Mouse (Mus musculus) stomach, embryonic 16.5 days (tissue): ENCODE measurements at regions not wholly inside any gene's neighbourhood (a gene's known extent, or its start where the extent isn't known, plus 50 kb on each side); places are given as distances from the start of the nearest gene placed in this dataset.

Experiments
- ATAC-seq: fragments of 200-750 bp; cut with Nextera tagmentation; 2 replicates; pipeline ENCODE4 v1.8.0; 2017; ENCODE audit warnings: moderate number of reproducible peaks, moderate TSS enrichment; ENCODE audit not compliant: insufficient read depth, low FRiP score
- H3K27ac ChIP-seq: fragments of 300-500 bp; sonication (generic); 2 replicates; pipeline ENCODE4 v1.5.1; 2014; ENCODE audit warnings: low read length
- H3K27me3 ChIP-seq: fragments of 300-500 bp; sonication (generic); 2 replicates; pipeline ENCODE4 v1.6.1; 2014; ENCODE audit warnings: low read length, control low read depth, mixed read lengths; ENCODE audit not compliant: control insufficient read depth, insufficient read depth
- H3K36me3 ChIP-seq: fragments of 300-500 bp; sonication (generic); 2 replicates; pipeline ENCODE4 v1.6.1; 2014; ENCODE audit warnings: low read length; ENCODE audit not compliant: control insufficient read depth, insufficient read depth
- H3K4me1 ChIP-seq: fragments of 300-500 bp; sonication (generic); 2 replicates; pipeline ENCODE4 v1.6.1; 2014; ENCODE audit warnings: low read length, control low read depth, mixed read lengths; ENCODE audit not compliant: control insufficient read depth, insufficient read depth
- H3K4me2 ChIP-seq: fragments of 300-500 bp; sonication (generic); 2 replicates; pipeline ENCODE4 v1.6.1; 2014; ENCODE audit warnings: low read depth, low read length, mixed read lengths
- H3K4me3 ChIP-seq: fragments of 300-500 bp; sonication (generic); replicated peaks from 2 replicates; pipeline ENCODE4 v1.5.1; 2014; ENCODE audit warnings: mild to moderate bottlenecking, low read length
- H3K9ac ChIP-seq: fragments of 300-500 bp; sonication (generic); 2 replicates; pipeline ENCODE4 v1.6.1; 2014; ENCODE audit warnings: low read length
- H3K9me3 ChIP-seq: fragments of 300-500 bp; sonication (generic); replicated peaks from 2 replicates; pipeline ENCODE4 v1.6.1; 2016; ENCODE audit warnings: low read length, control low read depth; ENCODE audit not compliant: control insufficient read depth
- WGBS: fragments of 180-500 bp; shearing (Covaris S2); extraction: QIAGEN DNeasy Blood & Tissue Kit; methylation state at CpG from one replicate; pipeline ENCODE4 v1.1.7; 2014; 5-methylcytosine and 5-hydroxymethylcytosine counted together

DNA sequence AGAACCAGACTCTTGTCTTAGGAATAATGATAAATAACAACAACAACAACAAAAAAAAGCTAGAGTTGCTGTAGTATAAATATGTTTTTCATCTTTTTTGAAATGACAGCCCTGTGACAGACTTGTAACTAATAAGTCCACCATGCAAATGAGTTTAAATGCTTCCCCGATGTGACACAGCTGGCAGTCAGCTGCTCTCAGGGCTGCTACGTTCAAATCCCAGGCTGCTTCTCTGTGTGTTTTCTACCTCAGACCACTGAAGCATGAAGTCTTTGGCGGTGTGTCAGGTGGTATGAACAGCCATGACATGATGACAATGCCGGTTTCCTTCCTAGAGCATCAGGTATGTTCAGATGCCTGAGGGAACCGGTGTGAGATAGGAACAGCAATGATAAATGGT lies 104.4 kb upstream of the Supt20 start:
- no peak overlapping the region for H3K27ac ChIP-seq
- no peak for ATAC-seq
- no peak overlapping the region for H3K9ac ChIP-seq
- no peaks in the 10 kb centered on the region for H3K36me3 ChIP-seq
- H3K27me3 ChIP-seq: no peaks in the 10 kb centered on the region
- no peak overlapping the region for H3K4me2 ChIP-seq
- H3K4me1 ChIP-seq: no peaks in the 10 kb centered on the region
- 71% methylated on average over 5 of the region's 5 CpGs for WGBS
- H3K9me3 ChIP-seq: no peaks in the 10 kb centered on the region
- no peak overlapping the region for H3K4me3 ChIP-seq

DNA sequence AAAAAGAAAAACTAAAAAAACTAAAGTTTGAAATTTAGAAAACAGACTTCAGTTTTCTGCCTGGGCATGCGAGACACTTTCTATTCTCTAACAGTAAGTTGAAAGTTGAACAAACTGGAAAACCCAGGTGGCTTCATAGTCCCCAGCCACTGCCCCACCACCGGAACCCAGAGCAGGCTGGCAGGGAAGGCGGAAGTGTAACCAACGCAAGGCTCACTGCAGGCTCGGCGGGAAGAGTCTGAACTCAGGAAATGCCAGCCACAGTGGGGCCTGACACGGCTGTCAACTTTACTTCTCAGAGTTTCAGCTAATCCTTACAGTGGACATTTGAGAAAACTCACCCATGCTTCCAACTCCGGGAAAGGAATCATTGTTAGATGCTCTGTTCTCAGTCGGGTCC lies 102.6 kb upstream of the Supt20 start:
- no peak overlapping the region for H3K27ac ChIP-seq
- no peak overlapping the region for H3K4me3 ChIP-seq
- H3K9ac ChIP-seq: no peak overlapping the region
- H3K9me3 ChIP-seq: no peaks in the 10 kb centered on the region
- no peaks in the 10 kb centered on the region for H3K36me3 ChIP-seq
- 80% methylated on average over 9 of the region's 9 CpGs for WGBS
- H3K27me3 ChIP-seq: no peaks in the 10 kb centered on the region; the same call in 1 of the 2 replicates
- no peak overlapping the region for H3K4me2 ChIP-seq
- no peak for ATAC-seq
- no peaks in the 10 kb centered on the region for H3K4me1 ChIP-seq

DNA sequence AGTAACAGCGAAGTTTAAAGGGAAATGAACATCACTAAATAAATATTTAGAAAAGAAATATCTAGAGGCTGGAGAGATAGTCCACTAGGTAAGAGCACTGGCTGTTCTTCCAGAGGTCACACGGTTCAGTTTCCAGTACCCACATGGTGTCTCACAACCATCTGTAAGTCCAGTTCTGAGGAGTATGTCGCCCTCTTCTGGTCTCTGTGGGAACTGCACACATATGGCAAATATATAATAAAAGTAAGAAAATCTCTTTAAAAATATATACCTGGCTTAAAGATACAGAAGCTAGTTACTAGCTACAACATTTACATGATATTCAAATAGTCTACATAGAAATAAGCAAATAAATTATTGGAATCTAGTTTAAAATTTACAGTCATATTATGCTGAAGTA lies 101.4 kb upstream of the Supt20 start:
- Histone ChIP-seq H3K9me3 (no peaks in the 10 kb centered on the region), H3K27ac (no peak overlapping the region), H3K27me3 (no peaks in the 10 kb centered on the region; the same call in 1 of the 2 replicates), H3K36me3 (no peaks in the 10 kb centered on the region), H3K4me3 (no peak overlapping the region), H3K4me2 (no peak overlapping the region), H3K4me1 (no peaks in the 10 kb centered on the region), H3K9ac (no peak overlapping the region)
- 61% methylated on average over 3 of the region's 3 CpGs for WGBS
- no peak for ATAC-seq

DNA sequence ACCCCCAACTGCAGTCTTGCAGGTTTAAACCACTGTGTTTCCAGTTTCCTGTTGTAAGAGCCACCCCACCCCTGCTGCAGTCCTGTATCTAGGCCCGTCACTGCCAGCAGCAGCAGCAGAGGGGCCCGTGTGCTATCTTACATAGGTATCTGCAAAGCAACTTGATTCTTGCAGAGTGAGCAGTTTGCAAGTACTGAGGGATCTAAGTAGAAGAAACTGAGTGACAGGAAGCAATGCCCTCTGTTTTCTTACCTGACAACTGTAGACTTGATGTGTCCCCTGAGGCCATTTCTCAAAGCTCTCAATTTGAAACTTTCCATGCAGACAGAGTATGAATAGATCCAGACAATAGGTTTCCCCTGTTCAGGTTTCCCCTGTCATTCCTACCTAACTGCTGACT lies 100.5 kb upstream of the Supt20 start:
- H3K4me2 ChIP-seq: no peak overlapping the region
- H3K4me3 ChIP-seq: no peak overlapping the region

DNA sequence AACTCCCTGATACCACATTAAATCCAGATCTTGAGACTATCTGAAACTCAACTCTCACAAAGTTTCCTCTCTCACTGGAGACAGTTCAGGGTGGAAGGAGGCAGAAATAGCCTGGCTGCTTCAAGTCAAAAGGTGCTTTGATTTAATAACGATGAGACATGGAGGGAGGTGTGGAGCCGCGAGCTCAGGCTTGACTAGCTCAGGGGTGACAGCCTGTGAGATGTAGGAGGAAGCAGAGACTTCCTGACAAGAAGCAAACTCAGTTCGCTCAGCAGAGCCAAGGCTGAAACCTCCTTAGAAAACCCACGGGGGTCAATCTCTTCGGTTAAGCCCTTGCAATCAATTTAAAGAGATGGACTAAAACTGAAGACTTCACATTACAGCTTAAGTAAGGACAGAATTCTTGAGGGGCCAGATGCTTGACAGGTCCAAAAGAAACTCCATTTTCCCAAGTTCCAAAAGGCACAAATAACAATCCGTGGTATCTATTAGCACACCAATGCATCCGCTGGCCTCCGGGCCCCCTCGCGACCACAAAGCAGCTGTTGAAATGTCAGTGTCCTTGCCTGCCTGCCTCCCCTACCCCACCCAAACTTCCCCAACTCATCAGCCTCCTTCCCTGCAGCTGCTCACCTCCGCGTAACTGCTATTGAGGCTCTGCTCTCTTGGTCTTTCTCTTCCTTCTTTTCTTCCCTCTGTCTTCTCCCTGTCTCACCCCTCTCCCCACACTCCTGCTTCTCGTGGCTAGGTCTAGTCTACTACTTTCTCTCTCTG lies 99.8 kb upstream of the Supt20 start:
- no peak overlapping the region for H3K27ac ChIP-seq
- no peaks in the 10 kb centered on the region; the same call in 1 of the 2 replicates for H3K27me3 ChIP-seq
- H3K9me3 ChIP-seq: no peaks in the 10 kb centered on the region
- H3K9ac ChIP-seq: no peak overlapping the region
- no peaks in the 10 kb centered on the region for H3K36me3 ChIP-seq
- no peaks in the 10 kb centered on the region for H3K4me1 ChIP-seq
- ATAC-seq: no peak
- no peak overlapping the region for H3K4me3 ChIP-seq
- 55% methylated on average over 14 of the region's 14 CpGs for WGBS
- H3K4me2 ChIP-seq: no peak overlapping the region

More for the DNA sequence above, 100.5 kb upstream of the Supt20 start:
- H3K9ac ChIP-seq: no peak overlapping the region
- H3K27ac ChIP-seq: no peak overlapping the region
- H3K9me3 ChIP-seq: no peaks in the 10 kb centered on the region
- WGBS: 71% methylated on average over 2 of the region's 2 CpGs
- H3K36me3 ChIP-seq: no peaks in the 10 kb centered on the region
- no peak for ATAC-seq
- no peaks in the 10 kb centered on the region for H3K4me1 ChIP-seq
- no peaks in the 10 kb centered on the region; the same call in 1 of the 2 replicates for H3K27me3 ChIP-seq

DNA sequence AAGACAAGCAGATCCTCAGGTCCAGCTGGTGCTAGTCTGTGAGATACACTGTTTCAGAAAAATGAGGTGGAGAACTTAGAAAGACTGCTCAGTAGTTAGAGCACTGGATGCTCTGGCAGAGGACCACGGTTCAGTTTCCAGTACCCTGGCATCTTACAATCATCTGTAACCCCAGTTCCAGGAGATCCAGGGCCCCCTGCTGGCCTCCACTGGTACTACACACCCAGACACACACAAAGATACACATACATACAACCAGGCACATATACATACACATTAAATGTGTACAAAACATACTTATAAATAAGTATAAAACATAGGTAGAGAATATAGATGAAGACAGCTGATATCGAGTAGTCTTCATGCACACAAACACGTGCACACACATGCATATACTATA lies 97.4 kb upstream of the Supt20 start:
- Histone ChIP-seq H3K4me3 (no peak overlapping the region), H3K27ac (no peak overlapping the region), H3K9ac (no peak overlapping the region), H3K36me3 (no peaks in the 10 kb centered on the region), H3K9me3 (no peaks in the 10 kb centered on the region), H3K4me2 (no peak overlapping the region), H3K27me3 (no peaks in the 10 kb centered on the region; the same call in 1 of the 2 replicates), H3K4me1 (0 out of 2 replicates have a peak, but pooled peaks cover 2% of the 10 kb centered on the region)
- no peak for ATAC-seq
- WGBS: 91% methylated on average over 3 of the region's 3 CpGs

DNA sequence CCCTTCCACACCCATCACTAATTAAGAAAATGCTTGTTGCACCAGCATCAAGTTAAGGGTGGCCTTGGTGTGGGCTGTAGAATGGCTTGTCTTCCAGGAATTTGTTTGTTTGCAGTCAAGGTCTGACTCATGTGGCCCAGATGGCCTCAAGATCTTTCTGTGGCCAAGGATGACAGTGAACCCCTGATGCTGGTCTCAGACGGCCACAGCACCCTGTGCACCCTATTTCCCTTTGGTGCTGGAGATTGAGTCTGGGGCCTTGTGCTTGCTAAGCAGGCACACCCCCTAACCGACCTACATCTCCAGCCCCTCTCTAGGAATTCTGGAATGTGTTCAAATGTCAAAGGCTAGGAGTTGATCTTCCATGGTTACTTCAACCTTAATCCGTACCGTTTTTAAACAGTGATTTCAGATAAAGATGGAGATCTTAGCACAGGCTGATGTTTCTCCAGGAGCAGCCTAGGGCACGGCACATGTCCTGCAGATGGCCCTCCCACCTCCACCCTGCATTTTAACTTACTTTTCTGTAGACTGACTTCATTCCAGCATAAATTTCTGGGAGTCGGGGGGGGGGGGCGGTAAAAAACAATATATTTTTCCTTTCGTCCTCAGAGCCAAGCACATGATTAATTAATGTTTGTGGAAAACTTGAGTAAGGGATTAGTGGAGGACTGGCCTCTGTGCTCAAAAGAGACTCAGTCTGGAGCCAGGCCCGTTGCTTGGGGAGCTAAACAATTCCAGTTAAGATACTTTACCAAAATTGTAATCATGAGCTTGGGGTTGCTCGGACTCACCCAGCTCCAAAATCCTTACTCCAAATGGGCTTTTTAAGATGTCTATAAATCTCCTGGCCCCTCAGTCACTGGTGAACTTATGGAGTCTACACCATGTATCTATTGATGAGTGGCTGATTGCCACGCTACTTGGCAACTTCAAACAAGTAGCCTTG lies 95.0 kb upstream of the Supt20 start:
- no peaks in the 10 kb centered on the region; the same call in 1 of the 2 replicates for H3K27me3 ChIP-seq
- WGBS: 55% methylated on average over 11 of the region's 11 CpGs
- H3K9ac ChIP-seq: no peak overlapping the region
- 0 out of 2 replicates have a peak, but pooled peaks cover 2% of the 10 kb centered on the region for H3K4me1 ChIP-seq
- H3K27ac ChIP-seq: peak overlapping the region; percentile 59
- no peak overlapping the region for H3K4me3 ChIP-seq
- H3K36me3 ChIP-seq: no peaks in the 10 kb centered on the region
- no peak overlapping the region for H3K4me2 ChIP-seq
- peak; percentile 80 for ATAC-seq
- H3K9me3 ChIP-seq: no peaks in the 10 kb centered on the region

DNA sequence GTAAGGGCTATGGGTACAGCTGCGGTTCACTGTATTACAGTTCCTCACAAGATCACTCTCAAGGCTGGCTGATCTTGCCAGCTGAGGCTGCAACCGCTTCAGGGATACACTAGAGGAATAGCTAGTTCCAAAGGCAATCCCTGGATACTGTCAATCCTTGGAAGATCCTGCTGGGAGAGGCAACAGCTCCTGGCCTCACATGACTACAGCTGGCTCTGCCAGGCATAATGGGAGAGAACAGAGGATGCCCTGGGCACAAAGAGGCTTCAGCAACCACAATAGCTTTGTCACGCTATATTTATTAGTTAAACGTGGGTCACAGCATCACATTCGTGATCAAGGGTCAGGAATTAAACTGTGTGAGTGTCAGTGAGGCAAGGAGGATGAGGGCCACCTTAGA lies 94.3 kb upstream of the Supt20 start:
- Histone ChIP-seq H3K4me2 (no peak overlapping the region), H3K27me3 (no peaks in the 10 kb centered on the region; the same call in 1 of the 2 replicates), H3K4me1 (0 out of 2 replicates have a peak, but pooled peaks cover 2% of the 10 kb centered on the region), H3K9ac (no peak overlapping the region), H3K27ac (peak overlapping the region; percentile 59), H3K36me3 (no peaks in the 10 kb centered on the region), H3K4me3 (no peak overlapping the region), H3K9me3 (no peaks in the 10 kb centered on the region)
- no peak for ATAC-seq
- 71% methylated on average over 5 of the region's 5 CpGs for WGBS
